Mouse (Mus musculus): ENCODE results near the gene Gpr25.

Gene Gpr25

DNA sequence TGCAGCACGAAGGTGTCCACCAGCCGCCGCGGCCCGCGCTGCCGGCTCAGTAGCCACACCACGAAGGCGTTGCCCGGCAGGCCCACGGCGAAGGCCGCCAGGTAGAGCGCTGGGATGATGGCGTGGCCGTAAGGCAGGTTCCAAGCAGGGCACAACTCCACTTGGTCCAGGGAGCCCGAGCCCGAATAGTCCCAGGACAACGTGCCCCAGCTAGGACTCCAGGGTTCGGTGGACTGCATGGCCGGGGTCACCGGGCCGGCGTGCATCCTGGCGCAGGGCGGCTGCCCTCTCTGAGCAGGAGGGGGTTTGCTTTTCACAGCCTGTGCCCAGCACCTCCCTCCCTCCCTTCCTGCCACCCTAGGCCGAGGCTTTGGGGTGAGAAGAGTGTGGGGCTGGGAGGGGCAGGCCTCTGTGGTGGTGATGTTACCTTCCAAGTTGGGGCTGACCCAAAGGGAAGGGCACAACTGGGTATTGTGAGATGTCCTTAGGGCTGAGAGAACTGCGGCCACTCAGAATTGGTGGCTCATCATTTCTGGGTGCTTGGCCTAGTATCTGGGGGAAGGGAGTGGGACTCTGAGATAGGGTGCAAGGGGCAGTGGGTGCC lies at the start of gene Gpr25:
TSS of gene Gpr25 (minus strand) at position 239 of the 604 bp plus-strand sequence.
- no peak for TF ChIP-seq GATA4 (IDR thresholded peaks at IDR 0.05; ENCODE audit: insufficient replicate concordance, low read length)

GRCm38 (mm10) chr1:136309193-136309592 lies 48.5 kb upstream of the Gpr25 start:
- no peak for TF ChIP-seq GATA4 (IDR thresholded peaks at IDR 0.05; ENCODE audit: insufficient replicate concordance, low read length)

DNA sequence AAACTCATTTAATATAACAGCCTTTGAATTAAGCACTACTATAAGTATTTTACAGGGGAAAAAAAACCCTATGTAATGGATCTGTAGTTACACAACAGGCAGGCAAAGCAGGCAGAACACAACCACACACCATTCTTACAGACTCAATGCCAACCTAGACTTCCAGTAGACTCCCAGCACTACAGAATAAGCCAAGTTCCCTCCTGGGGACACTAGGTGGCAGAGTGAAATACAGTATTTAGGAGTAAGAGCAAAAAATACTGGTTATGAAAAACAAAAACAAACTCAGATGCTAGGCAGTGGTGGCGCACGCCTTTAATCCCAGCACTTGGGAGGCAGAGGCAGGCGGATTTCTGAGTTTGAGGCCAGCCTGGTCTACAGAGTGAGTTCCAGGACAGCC lies 45.8 kb upstream of the Gpr25 start:
- no peak for TF ChIP-seq GATA4 (IDR thresholded peaks at IDR 0.05; ENCODE audit: insufficient replicate concordance, low read length)

DNA sequence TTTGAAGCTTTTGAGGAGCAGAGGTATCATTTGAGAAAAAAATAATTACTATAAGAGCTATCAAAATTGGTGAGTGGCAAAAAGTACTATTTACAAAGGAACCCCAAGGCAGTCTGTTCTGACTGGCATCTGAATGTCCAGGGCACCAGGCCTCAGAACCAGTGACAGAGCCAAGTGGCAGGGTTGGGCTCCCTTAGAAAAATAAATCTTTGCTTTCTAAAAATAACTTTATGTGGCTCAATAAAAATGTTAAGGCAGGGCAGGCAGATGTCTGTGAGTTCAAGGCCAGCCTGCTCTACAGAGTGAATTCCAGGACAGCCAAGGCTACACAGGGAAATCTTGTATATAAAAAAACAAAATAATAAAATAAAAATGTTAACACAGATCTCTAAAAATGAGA lies 33.3 kb upstream of the Gpr25 start:
- TF ChIP-seq GATA4 (IDR thresholded peaks at IDR 0.05; ENCODE audit: insufficient replicate concordance, low read length): no peak

GRCm38 (mm10) chr1:136289803-136290202 lies 29.1 kb upstream of the Gpr25 start:
- no peak for TF ChIP-seq GATA4 (IDR thresholded peaks at IDR 0.05; ENCODE audit: insufficient replicate concordance, low read length)

GRCm38 (mm10) chr1:136277366-136277765 lies 16.7 kb upstream of the Gpr25 start:
- no peak for TF ChIP-seq GATA4 (IDR thresholded peaks at IDR 0.05; ENCODE audit: insufficient replicate concordance, low read length)

GRCm38 (mm10) chr1:136268224-136268623 lies 7.6 kb upstream of the Gpr25 start:
- TF ChIP-seq GATA4 (IDR thresholded peaks at IDR 0.05; ENCODE audit: insufficient replicate concordance, low read length): no peak

DNA sequence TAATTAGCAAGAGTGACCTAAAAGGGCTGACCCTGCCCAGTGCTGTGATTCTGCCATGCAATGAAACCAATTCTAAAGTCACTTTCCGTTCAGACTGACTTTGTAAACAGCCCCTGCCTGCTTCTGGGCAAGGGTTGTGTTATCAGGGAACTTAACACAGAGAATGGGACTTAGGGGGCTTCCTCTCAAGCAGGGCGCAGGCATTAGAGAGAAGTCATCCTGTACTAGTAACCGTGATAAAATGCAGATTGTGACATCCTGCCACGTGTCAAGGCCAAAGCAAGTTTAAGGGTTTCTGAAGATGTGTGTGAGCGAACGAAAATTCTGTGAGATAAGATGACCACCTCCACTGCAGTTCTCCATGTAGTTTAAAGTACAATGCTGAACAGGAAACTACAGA lies 5.5 kb upstream of the Gpr25 start:
- TF ChIP-seq GATA4 (IDR thresholded peaks at IDR 0.05; ENCODE audit: insufficient replicate concordance, low read length): peak; percentile 11; the same call in 1 of the 2 replicates

GRCm38 (mm10) chr1:136263355-136263754 lies 2.7 kb upstream of the Gpr25 start:
- no peak for TF ChIP-seq GATA4 (IDR thresholded peaks at IDR 0.05; ENCODE audit: insufficient replicate concordance, low read length)

DNA sequence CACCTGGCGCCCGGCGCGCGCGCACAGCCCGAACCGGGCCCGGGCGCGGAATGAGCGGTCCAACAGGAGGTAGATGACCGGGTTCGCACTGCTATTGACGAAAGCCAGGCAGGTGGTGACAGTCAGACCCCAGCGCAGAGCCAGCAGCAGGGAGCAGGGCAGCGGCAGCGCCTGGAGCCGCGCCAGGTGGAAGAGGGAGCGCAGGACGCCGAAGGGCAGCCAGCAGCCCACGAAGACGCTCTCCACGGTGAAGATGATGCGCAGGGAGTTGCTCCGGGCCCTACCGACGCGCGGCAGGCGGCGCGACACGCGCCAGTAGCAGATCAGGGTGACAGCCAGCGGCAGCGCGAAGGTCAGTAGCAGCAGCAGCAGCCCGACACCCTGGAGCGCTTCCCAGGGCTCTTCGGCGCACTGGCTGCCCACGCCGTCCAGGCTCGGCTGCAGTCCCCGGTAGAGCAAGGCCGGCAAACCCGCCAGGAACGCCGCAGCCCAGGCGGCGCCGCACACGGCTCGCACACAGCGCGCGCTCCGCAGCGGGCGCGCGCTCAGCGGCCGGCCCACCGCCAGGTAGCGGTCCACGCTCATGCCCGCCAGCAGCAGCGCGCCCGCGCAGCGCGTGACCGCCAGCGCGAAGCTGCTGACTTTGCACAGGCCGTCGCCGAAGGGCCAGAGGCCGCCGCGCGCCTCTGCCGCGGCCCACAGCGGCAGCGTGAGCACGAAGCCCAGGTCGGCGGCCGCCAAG lies 609 bp downstream of the Gpr25 start:
- no peak for TF ChIP-seq GATA4 (IDR thresholded peaks at IDR 0.05; ENCODE audit: insufficient replicate concordance, low read length)

GRCm38 (mm10) chr1:136259543-136259892 lies 1.2 kb downstream of the Gpr25 start:
- no peak for TF ChIP-seq GATA4 (IDR thresholded peaks at IDR 0.05; ENCODE audit: insufficient replicate concordance, low read length)

DNA sequence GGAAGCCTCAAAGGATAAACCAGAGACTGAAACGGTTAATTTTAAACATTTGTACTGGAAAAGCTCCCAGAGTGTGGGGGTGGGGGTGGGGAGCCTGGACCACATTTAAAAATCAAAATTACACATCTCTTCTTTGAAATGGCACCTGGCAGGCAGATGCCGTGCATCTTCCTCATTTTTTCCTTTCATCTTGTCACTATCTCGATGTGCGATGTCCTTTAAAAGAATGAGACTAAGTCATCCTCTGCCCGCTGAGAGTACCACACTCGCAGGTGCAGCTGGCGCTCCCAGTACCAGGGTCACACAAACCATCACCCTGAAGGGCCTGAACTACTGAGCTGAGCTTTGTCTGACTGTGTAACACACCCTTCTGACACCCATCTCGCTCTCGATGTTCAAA lies 2.2 kb downstream of the Gpr25 start:
- TF ChIP-seq GATA4 (IDR thresholded peaks at IDR 0.05; ENCODE audit: insufficient replicate concordance, low read length): no peak

- TF ChIP-seq GATA4 (IDR thresholded peaks at IDR 0.05; ENCODE audit: insufficient replicate concordance, low read length): no peak
Observed at GRCm38 (mm10) chr1:136255657-136256056, 5.0 kb downstream of the Gpr25 start.

DNA sequence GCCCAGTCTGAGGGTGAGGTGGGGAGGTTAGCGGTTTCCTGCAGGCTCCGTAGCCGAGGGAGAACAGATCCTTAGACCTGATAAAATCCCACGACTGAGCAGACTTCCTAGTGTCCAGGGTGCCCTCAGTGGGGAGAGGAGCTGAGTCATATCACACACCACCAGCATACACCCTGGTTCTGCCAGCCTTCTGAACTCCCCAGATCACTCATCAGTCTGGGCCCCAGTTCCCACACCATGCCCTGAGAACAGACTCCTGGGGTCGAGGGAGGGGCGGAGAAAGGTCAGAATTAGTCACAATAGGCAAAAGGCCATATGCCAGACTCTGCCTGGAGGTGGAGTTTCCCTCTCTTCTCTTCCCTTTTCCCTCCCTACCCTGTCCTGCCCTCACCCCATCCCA lies 5.5 kb downstream of the Gpr25 start:
- TF ChIP-seq GATA4 (IDR thresholded peaks at IDR 0.05; ENCODE audit: insufficient replicate concordance, low read length): no peak

DNA sequence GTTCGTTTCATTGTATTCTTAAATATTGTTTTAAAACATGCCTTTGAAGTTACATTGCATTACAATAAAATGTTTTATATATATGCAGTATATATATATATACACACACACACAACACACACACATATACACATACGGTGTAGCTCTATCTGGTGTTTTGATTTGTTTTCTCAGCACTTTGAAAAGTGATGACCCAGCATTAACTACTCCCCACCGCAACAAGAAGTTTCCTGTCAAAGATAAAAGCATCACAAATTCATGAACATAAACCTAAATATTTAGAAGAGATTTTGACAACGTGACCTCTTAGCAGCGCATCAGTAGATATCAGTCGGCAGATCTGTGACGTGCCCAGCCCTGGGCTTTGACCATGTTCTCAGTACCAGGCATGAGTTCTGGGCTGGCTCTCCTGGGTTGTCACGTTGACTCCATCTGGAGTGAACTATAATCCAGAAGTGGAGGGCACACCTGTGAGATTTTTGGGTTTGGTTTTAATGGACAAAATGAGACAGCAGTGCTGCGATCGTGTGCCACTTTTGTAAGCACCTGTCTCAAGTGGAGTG lies 6.1 kb downstream of the Gpr25 start:
- TF ChIP-seq GATA4 (IDR thresholded peaks at IDR 0.05; ENCODE audit: insufficient replicate concordance, low read length): no peak

- no peak for TF ChIP-seq GATA4 (IDR thresholded peaks at IDR 0.05; ENCODE audit: insufficient replicate concordance, low read length)
Observed at GRCm38 (mm10) chr1:136253472-136253871, 7.2 kb downstream of the Gpr25 start.
